Mouse (Mus musculus): ENCODE results near the gene Amer3. TPM values are rescaled to one million over a fixed set of nuclear protein-coding genes. Genes with fewer than 3 reads are reported as not detected.

Amer3 gene
- polyA plus RNA-seq, 1 experiment from 2014 or later, result not detected

- Histone ChIP-seq H3K36me3 (ENCODE audit: control insufficient read depth, insufficient read depth, low read length) (no peaks in the 10 kb centered on the region), H3K27ac (ENCODE audit: low read depth, low read length) (no peak overlapping the region), H3K9me3 (replicated peaks; ENCODE audit: control insufficient read depth, low read length) (no peaks in the 10 kb centered on the region), H3K9ac (ENCODE audit: low read depth, low read length) (no peak overlapping the region), H3K4me3 (ENCODE audit: low read depth, low read length) (no peak overlapping the region), H3K4me2 (no peak overlapping the region), H3K4me1 (ENCODE audit: control insufficient read depth, insufficient read depth, low read length) (0 out of 2 replicates have a peak, but pooled peaks cover 2% of the 10 kb centered on the region), H3K27me3 (ENCODE audit: control insufficient read depth, insufficient read depth, low read length) (no peaks in the 10 kb centered on the region)
- WGBS (ENCODE audit: insufficient replicate concordance), result 76% methylated on average over 18 of the region's 18 CpGs
- ATAC-seq (replicated peaks; ENCODE audit: insufficient number of reproducible peaks, low FRiP score, low TSS enrichment), result no peak
These were observed 56.3 kb downstream of the Amer3 start for GRCm38 (mm10) chr1:34635711-34636110.

Other genes with a start within 250 kb of the Amer3 start
- gene Ccdc115, start 140.0 kb upstream of the Amer3 start, polyA plus RNA-seq (2014; fragmentation: Nextera tagmentation; extraction: Ambion mirVana), result 49.0 and 49.8 TPM in 2 replicates
- gene Imp4, start 139.8 kb upstream of the Amer3 start, polyA plus RNA-seq (2014; fragmentation: Nextera tagmentation; extraction: Ambion mirVana), result 73.0 and 80.8 TPM in 2 replicates
- 7.4 and 10.4 TPM in 2 replicates for gene Ptpn18, start 119.9 kb upstream of the Amer3 start, polyA plus RNA-seq (2014; fragmentation: Nextera tagmentation; extraction: Ambion mirVana)
- gene Prss39, start 81.2 kb upstream of the Amer3 start, polyA plus RNA-seq (2014; fragmentation: Nextera tagmentation; extraction: Ambion mirVana), result not detected in 2 replicates
- 0.50 and 1.00 TPM in 2 replicates for gene Cfc1, start 44.0 kb upstream of the Amer3 start, polyA plus RNA-seq (2014; fragmentation: Nextera tagmentation; extraction: Ambion mirVana)
- gene Prss40, start 18.7 kb upstream of the Amer3 start, polyA plus RNA-seq (2014; fragmentation: Nextera tagmentation; extraction: Ambion mirVana), result not detected in 2 replicates